Mouse (Mus musculus) stomach, embryonic 16.5 days (tissue): ENCODE data around the gene Igf2bp3. TPM values are rescaled to one million over a fixed set of nuclear protein-coding genes. Genes with fewer than 3 reads are reported as not detected.

ENCODE experiments used
- ATAC-seq: fragments of 200-750 bp; cut with Nextera tagmentation; 2 replicates; pipeline ENCODE4 v1.8.0; 2017; ENCODE audit warnings: moderate number of reproducible peaks, moderate TSS enrichment; ENCODE audit not compliant: insufficient read depth, low FRiP score
- H3K27ac ChIP-seq: fragments of 300-500 bp; sonication (generic); 2 replicates; pipeline ENCODE4 v1.5.1; 2014; ENCODE audit warnings: low read length
- H3K27me3 ChIP-seq: fragments of 300-500 bp; sonication (generic); 2 replicates; pipeline ENCODE4 v1.6.1; 2014; ENCODE audit warnings: low read length, control low read depth, mixed read lengths; ENCODE audit not compliant: control insufficient read depth, insufficient read depth
- H3K36me3 ChIP-seq: fragments of 300-500 bp; sonication (generic); 2 replicates; pipeline ENCODE4 v1.6.1; 2014; ENCODE audit warnings: low read length; ENCODE audit not compliant: control insufficient read depth, insufficient read depth
- H3K4me1 ChIP-seq: fragments of 300-500 bp; sonication (generic); 2 replicates; pipeline ENCODE4 v1.6.1; 2014; ENCODE audit warnings: low read length, control low read depth, mixed read lengths; ENCODE audit not compliant: control insufficient read depth, insufficient read depth
- H3K4me2 ChIP-seq: fragments of 300-500 bp; sonication (generic); 2 replicates; pipeline ENCODE4 v1.6.1; 2014; ENCODE audit warnings: low read depth, low read length, mixed read lengths
- H3K4me3 ChIP-seq: fragments of 300-500 bp; sonication (generic); replicated peaks from 2 replicates; pipeline ENCODE4 v1.5.1; 2014; ENCODE audit warnings: mild to moderate bottlenecking, low read length
- H3K9ac ChIP-seq: fragments of 300-500 bp; sonication (generic); 2 replicates; pipeline ENCODE4 v1.6.1; 2014; ENCODE audit warnings: low read length
- H3K9me3 ChIP-seq: fragments of 300-500 bp; sonication (generic); replicated peaks from 2 replicates; pipeline ENCODE4 v1.6.1; 2016; ENCODE audit warnings: low read length, control low read depth; ENCODE audit not compliant: control insufficient read depth
- WGBS: fragments of 180-500 bp; shearing (Covaris S2); extraction: QIAGEN DNeasy Blood & Tissue Kit; methylation state at CpG from one replicate; pipeline ENCODE4 v1.1.7; 2014; 5-methylcytosine and 5-hydroxymethylcytosine counted together
- polyA plus RNA-seq: library from polyadenylated mRNA; unstranded; fragments of >200 nt; fragmentation: Nextera tagmentation; extraction: Ambion mirVana; gene quantifications from 2 replicates; pipeline ENCODE4 v1.2.1, GENCODE M21; 2015

Igf2bp3 gene
- polyA plus RNA-seq, 1 experiment from 2014 or later: 53.6 TPM

- H3K4me1 ChIP-seq: peaks cover 34% of the 10 kb centered on the region
- no peaks in the 10 kb centered on the region for H3K36me3 ChIP-seq
- ATAC-seq: peak; percentile 9; the same call in 1 of the 2 replicates
- no peaks in the 10 kb centered on the region for H3K27me3 ChIP-seq
- peak overlapping the region; percentile 96 for H3K4me3 ChIP-seq
- peak overlapping the region; percentile 94 for H3K4me2 ChIP-seq
- H3K27ac ChIP-seq: peak overlapping the region; percentile 99
- peak overlapping the region; percentile 98 for H3K9ac ChIP-seq
- H3K9me3 ChIP-seq: no peaks in the 10 kb centered on the region
- under 1% methylated on average over 76 of the region's 76 CpGs for WGBS
These were observed 450 bp downstream of the Igf2bp3 start for GRCm38 (mm10) chr6:49214086-49214927.

- no peak for ATAC-seq
- under 1% methylated on average over 43 of the region's 50 CpGs for WGBS
- peak overlapping the region; percentile 96 for H3K4me3 ChIP-seq
- no peaks in the 10 kb centered on the region for H3K27me3 ChIP-seq
- peaks cover 40% of the 10 kb centered on the region for H3K4me1 ChIP-seq
- H3K9ac ChIP-seq: peak overlapping the region; percentile 98
- H3K9me3 ChIP-seq: no peaks in the 10 kb centered on the region
- no peaks in the 10 kb centered on the region for H3K36me3 ChIP-seq
- H3K27ac ChIP-seq: peak overlapping the region; percentile 99
- H3K4me2 ChIP-seq: peak overlapping the region; percentile 94
These were observed 1.1 kb downstream of the Igf2bp3 start for GRCm38 (mm10) chr6:49213581-49214085.

GRCm38 (mm10) chr6:49212931-49213580 lies 1.7 kb downstream of the Igf2bp3 start:
- peaks cover 44% of the 10 kb centered on the region for H3K4me1 ChIP-seq
- WGBS: 3% methylated on average over 20 of the region's 20 CpGs

GRCm38 (mm10) chr6:49212141-49212540 lies 2.6 kb downstream of the Igf2bp3 start:
- Histone ChIP-seq H3K27ac (peak overlapping the region; percentile 42; the same call in 1 of the 2 replicates), H3K4me2 (peak overlapping the region; percentile 94), H3K36me3 (no peaks in the 10 kb centered on the region), H3K27me3 (no peaks in the 10 kb centered on the region), H3K9me3 (no peaks in the 10 kb centered on the region), H3K4me1 (peaks cover 44% of the 10 kb centered on the region), H3K9ac (no peak overlapping the region), H3K4me3 (peak overlapping the region; percentile 96)
- WGBS: 17% methylated on average over 4 of the region's 4 CpGs
- ATAC-seq: no peak

More at GRCm38 (mm10) chr6:49212931-49213580, 1.7 kb downstream of the Igf2bp3 start:
- Histone ChIP-seq H3K36me3 (no peaks in the 10 kb centered on the region), H3K9me3 (no peaks in the 10 kb centered on the region), H3K27me3 (no peaks in the 10 kb centered on the region), H3K27ac (peak overlapping the region; percentile 99), H3K4me3 (peak overlapping the region; percentile 96), H3K9ac (peak overlapping the region; percentile 98), H3K4me2 (peak overlapping the region; percentile 94)
- ATAC-seq: no peak

- H3K9me3 ChIP-seq: no peaks in the 10 kb centered on the region
- peak overlapping the region; percentile 43; the same call in 1 of the 2 replicates for H3K9ac ChIP-seq
- no peaks in the 10 kb centered on the region for H3K27me3 ChIP-seq
- 0 out of 2 replicates have a peak overlapping the region, but pooled peaks have one; percentile 3 for H3K4me3 ChIP-seq
- peaks cover 44% of the 10 kb centered on the region for H3K4me1 ChIP-seq
- H3K4me2 ChIP-seq: peak overlapping the region; percentile 62
- WGBS: 22% methylated on average over 5 of the region's 5 CpGs
- peak overlapping the region; percentile 49; the same call in 1 of the 2 replicates for H3K27ac ChIP-seq
- ATAC-seq: no peak
- peaks cover under 1% of the 10 kb centered on the region; the same call in 1 of the 2 replicates for H3K36me3 ChIP-seq
These were observed 3.2 kb downstream of the Igf2bp3 start for GRCm38 (mm10) chr6:49211596-49211995.

GRCm38 (mm10) chr6:49209881-49210854 lies 4.6 kb downstream of the Igf2bp3 start:
- H3K9ac ChIP-seq: peak overlapping the region; percentile 51

GRCm38 (mm10) chr6:49208935-49209334 lies 5.8 kb downstream of the Igf2bp3 start:
- Histone ChIP-seq H3K36me3 (peaks cover 6% of the 10 kb centered on the region; the same call in 1 of the 2 replicates), H3K9me3 (no peaks in the 10 kb centered on the region), H3K27ac (peak overlapping the region; percentile 55), H3K9ac (no peak overlapping the region), H3K4me2 (peak overlapping the region; percentile 28; the same call in 1 of the 2 replicates), H3K4me3 (no peak overlapping the region), H3K27me3 (no peaks in the 10 kb centered on the region), H3K4me1 (peaks cover 44% of the 10 kb centered on the region)
- 77% methylated on average over 5 of the region's 5 CpGs for WGBS
- no peak for ATAC-seq

More at GRCm38 (mm10) chr6:49209881-49210854, 4.6 kb downstream of the Igf2bp3 start:
- Histone ChIP-seq H3K27ac (peak overlapping the region; percentile 87), H3K4me2 (peak overlapping the region; percentile 62), H3K36me3 (peaks cover 6% of the 10 kb centered on the region; the same call in 1 of the 2 replicates), H3K9me3 (no peaks in the 10 kb centered on the region), H3K27me3 (no peaks in the 10 kb centered on the region), H3K4me1 (peaks cover 44% of the 10 kb centered on the region), H3K4me3 (peak overlapping the region; percentile 28)
- WGBS: 9% methylated on average over 14 of the region's 14 CpGs
- ATAC-seq: peak; percentile 62

- Histone ChIP-seq H3K9ac (no peak overlapping the region), H3K4me2 (peak overlapping the region; percentile 28; the same call in 1 of the 2 replicates), H3K27me3 (no peaks in the 10 kb centered on the region), H3K9me3 (no peaks in the 10 kb centered on the region), H3K4me3 (no peak overlapping the region), H3K36me3 (peaks cover 6% of the 10 kb centered on the region; the same call in 1 of the 2 replicates), H3K4me1 (peaks cover 44% of the 10 kb centered on the region), H3K27ac (peak overlapping the region; percentile 55)
- 38% methylated on average over 8 of the region's 8 CpGs for WGBS
- ATAC-seq: no peak
These were observed 6.3 kb downstream of the Igf2bp3 start for GRCm38 (mm10) chr6:49208297-49208930.
